Mouse (Mus musculus): ENCODE measurements at regions not wholly inside any gene's neighbourhood (a gene's known extent, or its start where the extent isn't known, plus 50 kb on each side); places are given as distances from the start of the nearest gene placed in this dataset.

DNA sequence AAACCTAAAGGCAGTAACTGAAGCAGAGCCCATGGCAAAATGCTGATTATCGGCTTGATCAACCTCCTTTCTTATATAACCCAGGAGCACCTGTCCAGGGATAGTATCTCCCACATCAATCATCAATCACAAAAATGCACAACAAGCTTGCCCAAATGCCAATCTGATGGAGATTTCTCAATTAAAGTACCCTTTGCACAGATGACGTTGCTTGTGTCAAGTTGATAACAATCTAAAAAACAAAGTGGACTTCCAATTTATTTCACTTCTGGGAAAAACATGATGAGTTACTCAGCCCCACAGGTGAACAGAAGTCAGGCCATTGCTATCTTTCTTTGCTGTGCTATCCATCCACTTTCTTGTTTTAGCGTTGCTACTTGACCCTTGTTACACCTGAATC is 144.5 kb upstream of the Tle4 start:
- Histone ChIP-seq H3K27ac (ENCODE audit: low read depth, low read length) (no peak overlapping the region), H3K9me3 (ENCODE audit: control insufficient read depth, low read length) (no peaks in the 10 kb centered on the region), H3K4me3 (ENCODE audit: low read depth, low read length) (no peak overlapping the region), H3K36me3 (ENCODE audit: control insufficient read depth, insufficient read depth, low read length) (no peaks in the 10 kb centered on the region), H3K4me2 (no peak overlapping the region), H3K9ac (ENCODE audit: low read depth, low read length) (no peak overlapping the region), H3K4me1 (replicated peaks; ENCODE audit: control insufficient read depth, insufficient read depth, low read length) (no peaks in the 10 kb centered on the region), H3K27me3 (replicated peaks; ENCODE audit: control insufficient read depth, insufficient read depth, low read length) (no peaks in the 10 kb centered on the region)
- 81% methylated on average over 3 of the region's 3 CpGs for WGBS
- no peak for DNase-seq (ENCODE audit: low spot score)
- ATAC-seq (replicated peaks; ENCODE audit: low FRiP score), result no peak

GRCm38 (mm10) chr19:14740936-14741335 is 143.1 kb upstream of the Tle4 start:
- Histone ChIP-seq H3K36me3 (ENCODE audit: control insufficient read depth, insufficient read depth, low read length) (no peaks in the 10 kb centered on the region), H3K9ac (ENCODE audit: low read depth, low read length) (no peak overlapping the region), H3K4me1 (replicated peaks; ENCODE audit: control insufficient read depth, insufficient read depth, low read length) (no peaks in the 10 kb centered on the region), H3K4me3 (ENCODE audit: low read depth, low read length) (no peak overlapping the region), H3K9me3 (ENCODE audit: control insufficient read depth, low read length) (no peaks in the 10 kb centered on the region), H3K4me2 (no peak overlapping the region), H3K27me3 (replicated peaks; ENCODE audit: control insufficient read depth, insufficient read depth, low read length) (no peaks in the 10 kb centered on the region), H3K27ac (ENCODE audit: low read depth, low read length) (no peak overlapping the region)
- WGBS, result 86% methylated on average over 1 of the region's 1 CpGs
- DNase-seq (ENCODE audit: low spot score) (no peak), ATAC-seq (replicated peaks; ENCODE audit: low FRiP score) (no peak)

GRCm38 (mm10) chr19:14740139-14740538 is 142.3 kb upstream of the Tle4 start:
- H3K36me3 ChIP-seq (ENCODE audit: control insufficient read depth, insufficient read depth, low read length), result no peaks in the 10 kb centered on the region
- no peak overlapping the region for H3K4me2 ChIP-seq
- 71% methylated on average over 1 of the region's 1 CpGs for WGBS
- no peaks in the 10 kb centered on the region for H3K4me1 ChIP-seq (replicated peaks; ENCODE audit: control insufficient read depth, insufficient read depth, low read length)
- DNase-seq (ENCODE audit: low spot score) (no peak), ATAC-seq (replicated peaks; ENCODE audit: low FRiP score) (no peak)
- H3K9me3 ChIP-seq (ENCODE audit: control insufficient read depth, low read length), result no peaks in the 10 kb centered on the region
- no peaks in the 10 kb centered on the region for H3K27me3 ChIP-seq (replicated peaks; ENCODE audit: control insufficient read depth, insufficient read depth, low read length)
- H3K9ac ChIP-seq (ENCODE audit: low read depth, low read length), result no peak overlapping the region
- no peak overlapping the region for H3K4me3 ChIP-seq (ENCODE audit: low read depth, low read length)
- no peak overlapping the region for H3K27ac ChIP-seq (ENCODE audit: low read depth, low read length)

GRCm38 (mm10) chr19:14736514-14736913 is 138.7 kb upstream of the Tle4 start:
- 73% methylated on average over 1 of the region's 1 CpGs for WGBS
- Histone ChIP-seq H3K27ac (ENCODE audit: low read depth, low read length) (no peak overlapping the region), H3K4me3 (ENCODE audit: low read depth, low read length) (no peak overlapping the region), H3K9ac (ENCODE audit: low read depth, low read length) (no peak overlapping the region), H3K4me1 (replicated peaks; ENCODE audit: control insufficient read depth, insufficient read depth, low read length) (no peaks in the 10 kb centered on the region), H3K36me3 (ENCODE audit: control insufficient read depth, insufficient read depth, low read length) (no peaks in the 10 kb centered on the region), H3K27me3 (replicated peaks; ENCODE audit: control insufficient read depth, insufficient read depth, low read length) (no peaks in the 10 kb centered on the region), H3K9me3 (ENCODE audit: control insufficient read depth, low read length) (no peaks in the 10 kb centered on the region), H3K4me2 (no peak overlapping the region)
- ATAC-seq (replicated peaks; ENCODE audit: low FRiP score) (no peak), DNase-seq (ENCODE audit: low spot score) (no peak)

GRCm38 (mm10) chr19:14725329-14725728 is 127.5 kb upstream of the Tle4 start:
- no peak for ATAC-seq (replicated peaks; ENCODE audit: low FRiP score)
- no peak overlapping the region for H3K27ac ChIP-seq (ENCODE audit: low read depth, low read length)

GRCm38 (mm10) chr19:14724637-14725036 is 126.8 kb upstream of the Tle4 start:
- DNase-seq (ENCODE audit: low spot score) (no peak), ATAC-seq (replicated peaks; ENCODE audit: low FRiP score) (no peak)
- 64% methylated on average over 4 of the region's 4 CpGs for WGBS
- Histone ChIP-seq H3K36me3 (ENCODE audit: control insufficient read depth, insufficient read depth, low read length) (no peaks in the 10 kb centered on the region), H3K9ac (ENCODE audit: low read depth, low read length) (no peak overlapping the region), H3K27ac (ENCODE audit: low read depth, low read length) (no peak overlapping the region), H3K4me2 (no peak overlapping the region), H3K4me3 (ENCODE audit: low read depth, low read length) (no peak overlapping the region), H3K4me1 (replicated peaks; ENCODE audit: control insufficient read depth, insufficient read depth, low read length) (no peaks in the 10 kb centered on the region), H3K27me3 (replicated peaks; ENCODE audit: control insufficient read depth, insufficient read depth, low read length) (no peaks in the 10 kb centered on the region), H3K9me3 (ENCODE audit: control insufficient read depth, low read length) (no peaks in the 10 kb centered on the region)

More at GRCm38 (mm10) chr19:14725329-14725728, 127.5 kb upstream of the Tle4 start:
- no peaks in the 10 kb centered on the region for H3K4me1 ChIP-seq (replicated peaks; ENCODE audit: control insufficient read depth, insufficient read depth, low read length)
- H3K9me3 ChIP-seq (ENCODE audit: control insufficient read depth, low read length), result no peaks in the 10 kb centered on the region
- WGBS, result 50% methylated on average over 3 of the region's 3 CpGs
- H3K27me3 ChIP-seq (replicated peaks; ENCODE audit: control insufficient read depth, insufficient read depth, low read length), result no peaks in the 10 kb centered on the region
- DNase-seq (ENCODE audit: low spot score), result no peak
- no peak overlapping the region for H3K4me2 ChIP-seq
- no peak overlapping the region for H3K4me3 ChIP-seq (ENCODE audit: low read depth, low read length)
- no peak overlapping the region for H3K9ac ChIP-seq (ENCODE audit: low read depth, low read length)
- H3K36me3 ChIP-seq (ENCODE audit: control insufficient read depth, insufficient read depth, low read length), result no peaks in the 10 kb centered on the region

- ATAC-seq (replicated peaks; ENCODE audit: low FRiP score), result no peak
- Histone ChIP-seq H3K4me2 (no peak overlapping the region), H3K4me3 (ENCODE audit: low read depth, low read length) (no peak overlapping the region), H3K4me1 (replicated peaks; ENCODE audit: control insufficient read depth, insufficient read depth, low read length) (no peaks in the 10 kb centered on the region), H3K27ac (ENCODE audit: low read depth, low read length) (no peak overlapping the region), H3K9me3 (ENCODE audit: control insufficient read depth, low read length) (no peaks in the 10 kb centered on the region), H3K36me3 (ENCODE audit: control insufficient read depth, insufficient read depth, low read length) (no peaks in the 10 kb centered on the region), H3K9ac (ENCODE audit: low read depth, low read length) (no peak overlapping the region), H3K27me3 (replicated peaks; ENCODE audit: control insufficient read depth, insufficient read depth, low read length) (no peaks in the 10 kb centered on the region)
- WGBS, result 89% methylated on average over 2 of the region's 2 CpGs
- DNase-seq (ENCODE audit: low spot score), result no peak
Observed at GRCm38 (mm10) chr19:14705791-14706190, 107.9 kb upstream of the Tle4 start.

DNA sequence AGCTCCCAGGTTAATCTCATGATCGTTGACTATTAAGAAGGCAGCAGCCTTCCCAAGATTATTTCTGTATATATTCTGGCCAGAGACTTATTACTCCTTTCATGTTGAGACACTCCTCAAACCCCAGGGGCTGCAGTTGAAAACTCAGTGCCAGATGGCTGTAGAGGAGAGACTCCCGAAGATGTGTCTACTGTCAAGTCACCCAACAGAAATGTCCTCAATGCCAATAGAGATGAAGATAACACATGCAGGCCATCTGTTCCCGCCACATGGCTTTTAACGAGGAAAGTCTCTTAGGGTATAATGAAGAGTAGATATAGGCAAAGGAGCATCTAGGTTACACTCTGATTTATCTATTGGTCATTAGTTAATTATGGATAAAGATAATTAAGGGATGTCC is 103.3 kb upstream of the Tle4 start:
- WGBS, result 74% methylated on average over 4 of the region's 4 CpGs
- DNase-seq (ENCODE audit: low spot score) (no peak), ATAC-seq (replicated peaks; ENCODE audit: low FRiP score) (no peak)
- H3K9me3 ChIP-seq (ENCODE audit: control insufficient read depth, low read length), result no peaks in the 10 kb centered on the region
- H3K4me1 ChIP-seq (replicated peaks; ENCODE audit: control insufficient read depth, insufficient read depth, low read length), result no peaks in the 10 kb centered on the region
- no peak overlapping the region for H3K4me2 ChIP-seq
- H3K36me3 ChIP-seq (ENCODE audit: control insufficient read depth, insufficient read depth, low read length), result no peaks in the 10 kb centered on the region
- no peaks in the 10 kb centered on the region for H3K27me3 ChIP-seq (replicated peaks; ENCODE audit: control insufficient read depth, insufficient read depth, low read length)
- no peak overlapping the region for H3K9ac ChIP-seq (ENCODE audit: low read depth, low read length)
- no peak overlapping the region for H3K27ac ChIP-seq (ENCODE audit: low read depth, low read length)
- no peak overlapping the region for H3K4me3 ChIP-seq (ENCODE audit: low read depth, low read length)

- DNase-seq (ENCODE audit: low spot score) (no peak), ATAC-seq (replicated peaks; ENCODE audit: low FRiP score) (no peak)
- no peaks in the 10 kb centered on the region for H3K4me1 ChIP-seq (replicated peaks; ENCODE audit: control insufficient read depth, insufficient read depth, low read length)
- WGBS, result 76% methylated on average over 10 of the region's 10 CpGs
- H3K9me3 ChIP-seq (ENCODE audit: control insufficient read depth, low read length), result no peaks in the 10 kb centered on the region
- H3K36me3 ChIP-seq (ENCODE audit: control insufficient read depth, insufficient read depth, low read length), result no peaks in the 10 kb centered on the region
- H3K4me3 ChIP-seq (ENCODE audit: low read depth, low read length), result no peak overlapping the region
- no peak overlapping the region for H3K4me2 ChIP-seq
- H3K9ac ChIP-seq (ENCODE audit: low read depth, low read length), result no peak overlapping the region
- H3K27ac ChIP-seq (ENCODE audit: low read depth, low read length), result no peak overlapping the region
- H3K27me3 ChIP-seq (replicated peaks; ENCODE audit: control insufficient read depth, insufficient read depth, low read length), result no peaks in the 10 kb centered on the region
Observed at GRCm38 (mm10) chr19:14695369-14695768, 97.5 kb upstream of the Tle4 start.

All from liver, embryonic 11.5 days (tissue).